Mouse (Mus musculus): Measurements from ENCODE around the gene Rln3. TPM values are rescaled to one million over a fixed set of nuclear protein-coding genes. Genes with fewer than 3 reads are reported as not detected.

Gene Rln3
- polyA plus RNA-seq, 1 experiment from 2014 or later: not detected

- peak overlapping the region; percentile 89; the same call in 1 of the 2 replicates for H3K4me3 ChIP-seq
- 87% methylated on average over 2 of the region's 2 CpGs for WGBS (ENCODE audit: insufficient replicate concordance)
Observed at GRCm38 (mm10) chr8:83999825-84000224, 45.0 kb downstream of the Rln3 start.

GRCm38 (mm10) chr8:83999057-83999705, 45.6 kb downstream of the Rln3 start:
- no peaks in the 10 kb centered on the region for H3K27me3 ChIP-seq (replicated peaks)
- peaks cover 60% of the 10 kb centered on the region for H3K4me1 ChIP-seq
- H3K9me3 ChIP-seq (replicated peaks): no peaks in the 10 kb centered on the region
- peak overlapping the region; percentile 93 for H3K4me2 ChIP-seq
- WGBS (ENCODE audit: insufficient replicate concordance): 71% methylated on average over 16 of the region's 16 CpGs
- peak overlapping the region; percentile 89 for H3K4me3 ChIP-seq
- peaks cover 56% of the 10 kb centered on the region for H3K36me3 ChIP-seq
- no peak for ATAC-seq
- peak overlapping the region; percentile 90 for H3K9ac ChIP-seq
- peak overlapping the region; percentile 88 for H3K27ac ChIP-seq

More at GRCm38 (mm10) chr8:83999825-84000224, 45.0 kb downstream of the Rln3 start:
- Histone ChIP-seq H3K36me3 (peaks cover 50% of the 10 kb centered on the region), H3K9ac (0 out of 2 replicates have a peak overlapping the region, but pooled peaks have one; percentile 90), H3K27ac (no peak overlapping the region), H3K9me3 (replicated peaks) (no peaks in the 10 kb centered on the region), H3K4me1 (peaks cover 57% of the 10 kb centered on the region), H3K27me3 (replicated peaks) (no peaks in the 10 kb centered on the region), H3K4me2 (peak overlapping the region; percentile 93)
- ATAC-seq: no peak

- Histone ChIP-seq H3K4me2 (peak overlapping the region; percentile 93), H3K9ac (peak overlapping the region; percentile 90), H3K4me3 (peak overlapping the region; percentile 89), H3K27ac (peak overlapping the region; percentile 88), H3K36me3 (peaks cover 62% of the 10 kb centered on the region), H3K27me3 (replicated peaks) (no peaks in the 10 kb centered on the region), H3K9me3 (replicated peaks) (no peaks in the 10 kb centered on the region), H3K4me1 (peaks cover 60% of the 10 kb centered on the region)
- 0 out of 2 replicates have a peak, but pooled peaks have one; percentile 9 for ATAC-seq
- WGBS (ENCODE audit: insufficient replicate concordance): 1% methylated on average over 83 of the region's 92 CpGs
Observed at GRCm38 (mm10) chr8:83998231-83999056, 46.4 kb downstream of the Rln3 start.

- H3K27me3 ChIP-seq (replicated peaks): no peaks in the 10 kb centered on the region
- 0% methylated on average over 49 of the region's 112 CpGs for WGBS (ENCODE audit: insufficient replicate concordance)
- H3K4me2 ChIP-seq: peak within 1 kb of the TSS; percentile 97
- H3K9ac ChIP-seq: peak within 1 kb of the TSS; percentile 94
- H3K36me3 ChIP-seq: peaks cover 59% of the 10 kb centered on the region
- H3K9me3 ChIP-seq (replicated peaks): no peaks in the 10 kb centered on the region
- H3K27ac ChIP-seq: peak within 1 kb of the TSS; percentile 95
- peaks cover 60% of the 10 kb centered on the region for H3K4me1 ChIP-seq
- no peak for ATAC-seq
- H3K4me3 ChIP-seq: peak within 1 kb of the TSS; percentile 89
Observed at GRCm38 (mm10) chr8:83997511-83998141, 47.2 kb downstream of the Rln3 start, which contains the start of gene Samd1. TSS of gene Samd1 (plus strand) at chr8:83997672.

- H3K36me3 ChIP-seq: peaks cover 54% of the 10 kb centered on the region
- peak; percentile 85 for ATAC-seq
- H3K4me1 ChIP-seq: peaks cover 62% of the 10 kb centered on the region
- no peaks in the 10 kb centered on the region for H3K9me3 ChIP-seq (replicated peaks)
- peak overlapping the region; percentile 94 for H3K9ac ChIP-seq
- peak overlapping the region; percentile 89 for H3K4me3 ChIP-seq
- H3K27me3 ChIP-seq (replicated peaks): no peaks in the 10 kb centered on the region
- WGBS (ENCODE audit: insufficient replicate concordance): 2% methylated on average over 58 of the region's 103 CpGs
- H3K4me2 ChIP-seq: peak overlapping the region; percentile 97
- H3K27ac ChIP-seq: peak overlapping the region; percentile 95
Observed at GRCm38 (mm10) chr8:83996567-83997505, 48.0 kb downstream of the Rln3 start.

GRCm38 (mm10) chr8:83995973-83996372, 48.8 kb downstream of the Rln3 start:
- peak overlapping the region; percentile 94; the same call in 1 of the 2 replicates for H3K9ac ChIP-seq
- H3K36me3 ChIP-seq: peaks cover 54% of the 10 kb centered on the region
- H3K4me1 ChIP-seq: peaks cover 63% of the 10 kb centered on the region
- H3K4me2 ChIP-seq: peak overlapping the region; percentile 97
- peak overlapping the region; percentile 89 for H3K4me3 ChIP-seq
- ATAC-seq: no peak
- 38% methylated on average over 12 of the region's 12 CpGs for WGBS (ENCODE audit: insufficient replicate concordance)
- H3K27me3 ChIP-seq (replicated peaks): no peaks in the 10 kb centered on the region
- no peaks in the 10 kb centered on the region for H3K9me3 ChIP-seq (replicated peaks)
- H3K27ac ChIP-seq: peak overlapping the region; percentile 95

GRCm38 (mm10) chr8:83994030-83994429, 50.8 kb downstream of the Rln3 start:
- Histone ChIP-seq H3K27ac (0 out of 2 replicates have a peak overlapping the region, but pooled peaks have one; percentile 51), H3K27me3 (replicated peaks) (no peaks in the 10 kb centered on the region), H3K36me3 (peaks cover 50% of the 10 kb centered on the region), H3K4me2 (no peak overlapping the region), H3K9ac (no peak overlapping the region; the same call in 1 of the 2 replicates), H3K4me1 (peaks cover 53% of the 10 kb centered on the region), H3K9me3 (replicated peaks) (no peaks in the 10 kb centered on the region), H3K4me3 (no peak overlapping the region)
- 57% methylated on average over 3 of the region's 3 CpGs for whole genome bisulfite sequencing (ENCODE audit: insufficient replicate concordance)
- ATAC-seq: no peak

MicroRNA genes within 50 kb of the gene (microRNA counts, 519-probe panel; counts per million panel counts)
- microRNA mmu-miR-1199 (582 counts per million, percentile 70 among the panel's probes with 10 or more counts), microRNA mmu-miR-709 (4,378 counts per million, percentile 81 among the panel's probes with 10 or more counts)

Small RNAs within 50 kb of the gene (microRNA-seq; reads per million reads assigned to microRNA genes)
- gene Mir1199: not detected
- gene Mir709: not detected
- gene Mir8111: 2.5 reads per million

Other genes starting within 250 kb of the Rln3 start
- gene Adgrl1, start 144.9 kb downstream of the Rln3 start, polyA plus RNA-seq (2016; fragmentation: Nextera tagmentation; extraction: Ambion mirVana): 4.9 and 5.3 TPM in 2 replicates
- gene Gm10644, start 89.8 kb downstream of the Rln3 start, polyA plus RNA-seq (2016; fragmentation: Nextera tagmentation; extraction: Ambion mirVana): 0.15 and 0.16 TPM in 2 replicates
- 113 and 116 TPM in 2 replicates for gene Asf1b, start 89.5 kb downstream of the Rln3 start, polyA plus RNA-seq (2016; fragmentation: Nextera tagmentation; extraction: Ambion mirVana)
- 81.1 and 82.0 TPM in 2 replicates for gene Prkaca, start 72.0 kb downstream of the Rln3 start, polyA plus RNA-seq (2016; fragmentation: Nextera tagmentation; extraction: Ambion mirVana)
- 8.5 and 8.7 TPM in 2 replicates for gene Samd1, start 47.3 kb downstream of the Rln3 start, polyA plus RNA-seq (2016; fragmentation: Nextera tagmentation; extraction: Ambion mirVana)
- gene 1700067K01Rik, start 43.5 kb downstream of the Rln3 start, polyA plus RNA-seq (2016; fragmentation: Nextera tagmentation; extraction: Ambion mirVana): 0.41 and 0.63 TPM in 2 replicates
- not detected in 2 replicates for gene 2210011C24Rik, start 32.8 kb downstream of the Rln3 start, polyA plus RNA-seq (2016; fragmentation: Nextera tagmentation; extraction: Ambion mirVana)
- 0.36 and 0.66 TPM in 2 replicates for gene Palm3, start 23.5 kb downstream of the Rln3 start, polyA plus RNA-seq (2016; fragmentation: Nextera tagmentation; extraction: Ambion mirVana)
- gene Il27ra, start 2.4 kb downstream of the Rln3 start, polyA plus RNA-seq (2016; fragmentation: Nextera tagmentation; extraction: Ambion mirVana): 1.5 and 1.6 TPM in 2 replicates
- 0.27 and 0.30 TPM in 2 replicates for gene Gm10643, start 20.1 kb upstream of the Rln3 start, polyA plus RNA-seq (2016; fragmentation: Nextera tagmentation; extraction: Ambion mirVana)
- gene Rfx1, start 21.8 kb upstream of the Rln3 start, polyA plus RNA-seq (2016; fragmentation: Nextera tagmentation; extraction: Ambion mirVana): 4.1 and 4.2 TPM in 2 replicates
- gene Dcaf15, start 59.8 kb upstream of the Rln3 start, polyA plus RNA-seq (2016; fragmentation: Nextera tagmentation; extraction: Ambion mirVana): 5.9 and 6.4 TPM in 2 replicates
- 0.08 and 0.13 TPM in 2 replicates for gene Podnl1, start 81.0 kb upstream of the Rln3 start, polyA plus RNA-seq (2016; fragmentation: Nextera tagmentation; extraction: Ambion mirVana)
- gene Cc2d1a, start 102.9 kb upstream of the Rln3 start, polyA plus RNA-seq (2016; fragmentation: Nextera tagmentation; extraction: Ambion mirVana): 8.2 and 9.6 TPM in 2 replicates
- gene 4930432K21Rik, start 103.0 kb upstream of the Rln3 start, polyA plus RNA-seq (2016; fragmentation: Nextera tagmentation; extraction: Ambion mirVana): 0.28 and 0.58 TPM in 2 replicates
- 0.61 and 1.3 TPM in 2 replicates for gene Nanos3, start 140.2 kb upstream of the Rln3 start, polyA plus RNA-seq (2016; fragmentation: Nextera tagmentation; extraction: Ambion mirVana)
- 3.6 and 5.0 TPM in 2 replicates for gene Zswim4, start 192.1 kb upstream of the Rln3 start, polyA plus RNA-seq (2016; fragmentation: Nextera tagmentation; extraction: Ambion mirVana)
- 249 and 259 TPM in 2 replicates for gene D8Ertd738e, start 204.7 kb upstream of the Rln3 start, polyA plus RNA-seq (2016; fragmentation: Nextera tagmentation; extraction: Ambion mirVana)
- gene Mri1, start 212.3 kb upstream of the Rln3 start, polyA plus RNA-seq (2016; fragmentation: Nextera tagmentation; extraction: Ambion mirVana): 55.4 and 63.1 TPM in 2 replicates
- 9.5 and 10.4 TPM in 2 replicates for gene Ccdc130, start 225.4 kb upstream of the Rln3 start, polyA plus RNA-seq (2016; fragmentation: Nextera tagmentation; extraction: Ambion mirVana)

Data from liver, embryonic 12.5 days (tissue).